Mouse (Mus musculus) ES-E14 (cell line): ENCODE measurements at regions not wholly inside any gene's neighbourhood (a gene's known extent, or its start where the extent isn't known, plus 50 kb on each side); places are given as distances from the start of the nearest gene placed in this dataset.

Source experiments
- DNase-seq: peaks from one replicate; pipeline ENCODE4 v3.0.0-alpha.2; 2013; ENCODE audit warnings: low read depth, low spot score
- H3K27ac ChIP-seq: 2 replicates; pipeline ENCODE4 v1.5.1; 2012; ENCODE audit warnings: low read depth, mild to moderate bottlenecking, low read length, moderate library complexity, mixed read lengths; ENCODE audit not compliant: poor library complexity, insufficient read depth, severe bottlenecking
- H3K36me3 ChIP-seq: 2 replicates; pipeline ENCODE4 v1.6.1; 2012; ENCODE audit warnings: mild to moderate bottlenecking, low read length, moderate library complexity, mixed read lengths; ENCODE audit not compliant: control insufficient read depth, poor library complexity, insufficient read depth, severe bottlenecking
- H3K4me1 ChIP-seq, 2 experiments: fragments of 150-350 bp in 1 of 2; sonication (generic) in 1 of 2; 2 replicates each; pipeline ENCODE4 v1.6.1; 2012; ENCODE audit warnings: low read length in 2 of 2, mild to moderate bottlenecking in 1 of 2, mixed read lengths in 1 of 2; ENCODE audit not compliant: control insufficient read depth in 2 of 2, insufficient read depth in 2 of 2, poor library complexity in 1 of 2
- H3K4me3 ChIP-seq, 2 experiments: fragments of 150-350 bp in 1 of 2; sonication (generic) in 1 of 2; 2 replicates each; pipeline ENCODE4 v1.5.1; 2012; ENCODE audit warnings: low read length in 2 of 2, low read depth in 1 of 2, mild to moderate bottlenecking in 1 of 2, mixed read lengths in 1 of 2; ENCODE audit not compliant: insufficient read depth in 1 of 2, poor library complexity in 1 of 2, severe bottlenecking in 1 of 2
- H3K9ac ChIP-seq: 2 replicates; pipeline ENCODE4 v1.6.1; 2012; ENCODE audit warnings: low read depth, mild to moderate bottlenecking, low read length, mixed read lengths; ENCODE audit not compliant: poor library complexity, insufficient read depth, severe bottlenecking
- H3K9me3 ChIP-seq: fragments of 150-350 bp; sonication (generic); 2 replicates; pipeline ENCODE4 v1.6.1; 2012; ENCODE audit warnings: low read depth, mild to moderate bottlenecking, low read length; ENCODE audit not compliant: control insufficient read depth, insufficient read depth
- CHD2 ChIP-seq: IDR thresholded peaks from 2 replicates; pipeline ENCODE4 v1.6.1; 2014; ENCODE audit warnings: mild to moderate bottlenecking, low read depth, low read length, inconsistent platforms
- HCFC1 ChIP-seq: IDR thresholded peaks from 2 replicates; pipeline ENCODE4 v1.6.1; 2012; ENCODE audit warnings: low read length, inconsistent platforms, borderline replicate concordance; ENCODE audit not compliant: insufficient read depth
- MAFK ChIP-seq: IDR thresholded peaks from 2 replicates; pipeline ENCODE4 v1.6.1; 2014; ENCODE audit warnings: mild to moderate bottlenecking, low read depth, low read length, inconsistent platforms; ENCODE audit not compliant: insufficient read depth
- ZC3H11A ChIP-seq: IDR thresholded peaks from 2 replicates; pipeline ENCODE4 v1.6.1; 2012; ENCODE audit warnings: low read depth, mild to moderate bottlenecking, inconsistent platforms, low read length, borderline replicate concordance
- ZNF384 ChIP-seq: IDR thresholded peaks from 2 replicates; pipeline ENCODE4 v1.6.1; 2012; ENCODE audit warnings: low read depth, low read length, inconsistent platforms
- in situ Hi-C, 2 experiments: fragments of 600-800 bp; cut with MboI; formaldehyde crosslinking; loops; one replicate each; pipeline ENCODE4 v1.15.1; 2025; ENCODE audit warnings: low sequenced_read_pairs in 2 of 2, inconsistent platforms in 1 of 2; ENCODE audit not compliant: unreplicated experiment in 2 of 2

DNA sequence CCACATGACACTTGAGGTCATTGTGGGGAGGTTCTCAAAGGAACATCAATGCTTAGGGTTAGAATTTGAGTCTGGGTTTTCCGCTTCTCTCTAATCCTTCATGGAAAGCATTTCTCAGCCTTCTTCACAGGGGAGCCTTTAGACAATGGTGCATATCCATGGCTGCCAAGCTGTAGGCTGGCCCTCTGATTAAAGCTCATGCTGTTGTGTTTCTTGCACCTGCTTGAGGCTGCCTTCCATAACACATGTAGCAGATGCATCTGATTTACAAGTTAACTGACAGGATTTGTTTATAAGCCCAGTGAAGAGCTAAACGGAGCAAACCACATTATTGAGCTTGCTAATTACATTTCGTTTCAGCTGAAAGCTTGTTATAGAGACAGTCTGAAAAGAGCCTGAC, 180.5 kb downstream of the Sem1 start:
- TF ChIP-seq HCFC1 (no peak), ZC3H11A (no peak), MAFK (no peak), ZNF384 (no peak), CHD2 (no peak)
- Histone ChIP-seq H3K27ac (no peak overlapping the region), H3K4me3 (no peak overlapping the region), H3K36me3 (no peaks in the 10 kb centered on the region), H3K9ac (no peak overlapping the region), H3K9me3 (no peaks in the 10 kb centered on the region), H3K4me1 (no peaks in the 10 kb centered on the region)
- in situ Hi-C loops, result no loop called here
- DNase-seq, result no peak

DNA sequence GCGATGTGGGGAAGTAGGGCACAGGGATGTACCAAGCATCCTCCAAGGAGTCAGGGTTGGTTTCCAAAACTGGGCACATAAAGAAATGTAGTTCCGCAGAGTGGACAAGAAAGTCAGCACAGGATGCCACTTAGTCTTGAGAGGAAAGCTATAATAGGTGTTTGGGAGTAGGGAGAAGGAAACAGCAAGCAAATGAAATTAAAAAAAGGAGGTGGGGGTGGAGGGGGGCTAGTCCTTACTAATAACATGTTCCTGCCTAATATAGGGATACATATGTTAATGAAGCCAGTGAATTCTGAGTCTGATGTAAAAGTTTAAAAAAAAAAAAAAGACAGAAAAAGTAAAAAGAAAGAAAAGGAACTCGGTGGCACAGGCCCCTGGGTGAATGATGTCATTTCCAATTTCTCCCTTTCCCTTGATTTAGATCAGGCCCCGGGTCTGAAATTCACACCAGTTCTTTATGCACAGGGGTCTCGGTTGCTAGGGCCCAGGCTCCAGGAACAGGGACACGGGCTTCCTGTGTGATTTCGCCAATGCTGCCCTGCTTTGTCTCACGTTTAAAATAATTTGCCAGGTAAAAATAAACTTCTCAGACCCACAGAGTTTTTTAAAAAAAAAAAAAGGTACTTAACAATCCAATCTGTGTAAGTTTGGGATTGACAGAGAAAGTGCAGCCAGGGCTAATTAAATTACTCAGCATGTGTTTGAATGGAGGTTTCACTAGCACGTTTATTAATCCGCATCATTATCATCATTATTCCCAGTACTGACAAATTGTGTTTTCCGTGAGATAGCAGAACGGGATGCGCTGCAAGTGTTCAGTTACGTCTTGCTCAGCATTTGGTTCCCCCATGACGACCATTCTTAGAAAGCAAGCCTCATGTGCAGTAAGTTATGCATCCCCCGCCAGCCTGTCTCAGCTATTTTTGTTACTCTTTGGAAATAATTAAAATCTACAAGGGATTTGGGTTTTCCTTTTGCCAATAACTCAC, 172.8 kb upstream of the Slc25a13 start:
- no peaks in the 10 kb centered on the region for H3K36me3 ChIP-seq
- in situ Hi-C loops, result no loop called here
- H3K4me3 ChIP-seq, result no peak overlapping the region
- no peaks in the 10 kb centered on the region for H3K9me3 ChIP-seq
- no peak for TF ChIP-seq ZNF384
- no peak for TF ChIP-seq MAFK
- TF ChIP-seq HCFC1, result no peak
- TF ChIP-seq ZC3H11A, result no peak
- no peak for TF ChIP-seq CHD2
- no peaks in the 10 kb centered on the region for H3K4me1 ChIP-seq
- DNase-seq, result no peak
- no peak overlapping the region for H3K27ac ChIP-seq
- H3K9ac ChIP-seq, result no peak overlapping the region

DNA sequence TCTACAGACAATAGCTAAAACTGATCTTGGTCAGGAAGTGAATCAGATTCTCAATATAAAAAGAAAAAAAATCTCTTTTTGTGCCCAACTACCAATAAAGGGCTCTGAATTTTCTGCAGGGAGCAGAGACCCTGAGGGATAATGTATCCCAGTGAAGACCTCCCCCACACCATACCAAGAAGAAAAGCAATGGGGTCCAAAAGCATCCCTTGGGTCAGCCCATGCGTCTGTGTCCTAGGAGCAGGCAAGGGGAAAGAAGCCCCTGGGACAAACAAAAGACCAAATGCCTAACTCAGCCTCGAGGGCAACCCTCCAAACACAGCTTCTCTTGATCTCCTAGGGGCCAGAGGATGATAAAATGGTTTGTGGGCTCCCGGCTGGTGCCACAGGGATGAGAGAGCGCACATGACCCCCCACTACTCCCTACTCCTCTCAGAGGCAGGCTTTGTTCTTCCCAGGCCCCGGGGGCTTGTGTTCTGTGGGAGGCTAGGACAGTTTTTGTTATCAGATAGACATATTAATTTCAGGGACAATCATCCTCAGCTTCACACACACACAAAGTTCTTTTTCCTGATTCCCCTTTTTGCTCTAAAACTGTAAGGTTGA, 172.0 kb upstream of the Slc25a13 start:
- H3K4me1 ChIP-seq, result no peaks in the 10 kb centered on the region
- no peak overlapping the region for H3K9ac ChIP-seq
- H3K9me3 ChIP-seq, result no peaks in the 10 kb centered on the region
- no peak overlapping the region for H3K27ac ChIP-seq
- no peak for TF ChIP-seq MAFK
- TF ChIP-seq ZC3H11A, result no peak
- TF ChIP-seq CHD2, result no peak
- TF ChIP-seq ZNF384, result no peak
- no peak for TF ChIP-seq HCFC1
- in situ Hi-C loops, result no loop called here
- no peak for DNase-seq
- no peak overlapping the region for H3K4me3 ChIP-seq
- no peaks in the 10 kb centered on the region for H3K36me3 ChIP-seq

DNA sequence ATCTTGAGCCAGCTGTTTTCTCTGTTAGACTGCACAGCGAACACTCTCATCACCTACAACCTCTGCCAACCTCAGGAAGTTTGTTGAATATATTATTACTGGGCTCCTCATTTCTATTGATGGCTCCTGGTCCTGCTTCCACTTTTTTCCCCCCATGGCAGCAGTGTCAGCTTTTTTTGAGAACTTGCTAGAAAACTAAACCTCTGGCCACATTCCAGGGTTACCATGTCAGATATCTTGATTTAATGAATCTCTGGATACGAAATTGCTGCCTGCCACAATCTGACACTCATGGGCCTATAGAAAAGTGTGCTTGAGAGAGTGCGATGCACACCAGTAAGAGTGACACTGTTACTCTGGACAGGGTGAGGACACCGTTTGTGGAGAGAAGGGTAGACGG, 170.6 kb upstream of the Slc25a13 start:
- H3K36me3 ChIP-seq, result no peaks in the 10 kb centered on the region
- no peak for DNase-seq
- in situ Hi-C loops, result no loop called here
- TF ChIP-seq HCFC1, result no peak
- TF ChIP-seq MAFK, result no peak
- no peak for TF ChIP-seq ZNF384
- no peak for TF ChIP-seq CHD2
- no peak for TF ChIP-seq ZC3H11A
- no peak overlapping the region for H3K27ac ChIP-seq
- H3K4me3 ChIP-seq, result no peak overlapping the region
- no peak overlapping the region for H3K9ac ChIP-seq
- no peaks in the 10 kb centered on the region for H3K9me3 ChIP-seq
- H3K4me1 ChIP-seq, result no peaks in the 10 kb centered on the region
